Mouse (Mus musculus) lung, postnatal 36 days (tissue): Measurements from ENCODE around the gene Nck2.

Experiments used
- DNase-seq: peaks from one replicate; pipeline ENCODE4 v3.0.0; 2022; ENCODE audit warnings: mixed read lengths

Nck2 gene

GRCm38 (mm10) chr1:43444531-43444930 lies at the start of gene Nck2:
TSS of gene Nck2 (plus strand) at chr1:43444579.
- peak; percentile 79 for DNase-seq

GRCm38 (mm10) chr1:43395040-43395439 lies 49.3 kb upstream of the Nck2 start:
- no peak for DNase-seq

GRCm38 (mm10) chr1:43395799-43396198 lies 48.6 kb upstream of the Nck2 start:
- DNase-seq, result no peak

GRCm38 (mm10) chr1:43396522-43396921 lies 47.9 kb upstream of the Nck2 start:
- no peak for DNase-seq

- no peak for DNase-seq
These were observed 47.3 kb upstream of the Nck2 start for GRCm38 (mm10) chr1:43397096-43397495.

GRCm38 (mm10) chr1:43398738-43399601 lies 45.4 kb upstream of the Nck2 start:
- DNase-seq, result no peak

GRCm38 (mm10) chr1:43399602-43400216 lies 44.7 kb upstream of the Nck2 start:
- DNase-seq, result no peak

- no peak for DNase-seq
These were observed 43.7 kb upstream of the Nck2 start for GRCm38 (mm10) chr1:43400655-43401054.

GRCm38 (mm10) chr1:43403341-43403740 lies 41.0 kb upstream of the Nck2 start:
- peak; percentile 25 for DNase-seq

- DNase-seq, result no peak
These were observed 39.4 kb upstream of the Nck2 start for GRCm38 (mm10) chr1:43404693-43405678.

- DNase-seq, result no peak
These were observed 35.4 kb upstream of the Nck2 start for GRCm38 (mm10) chr1:43409019-43409418.

- no peak for DNase-seq
These were observed 31.6 kb upstream of the Nck2 start for GRCm38 (mm10) chr1:43412825-43413224.

- no peak for DNase-seq
These were observed 31.1 kb upstream of the Nck2 start for GRCm38 (mm10) chr1:43413298-43413697.

GRCm38 (mm10) chr1:43413749-43414148 lies 30.6 kb upstream of the Nck2 start:
- DNase-seq, result no peak

GRCm38 (mm10) chr1:43414228-43414627 lies 30.2 kb upstream of the Nck2 start:
- no peak for DNase-seq

GRCm38 (mm10) chr1:43414971-43415370 lies 29.4 kb upstream of the Nck2 start:
- DNase-seq, result no peak

GRCm38 (mm10) chr1:43422969-43423748 lies 21.2 kb upstream of the Nck2 start:
- no peak for DNase-seq

GRCm38 (mm10) chr1:43426526-43426925 lies 17.9 kb upstream of the Nck2 start:
- peak; percentile 16 for DNase-seq

GRCm38 (mm10) chr1:43426993-43427535 lies 17.3 kb upstream of the Nck2 start:
- DNase-seq, result no peak

- DNase-seq, result no peak
These were observed 14.2 kb upstream of the Nck2 start for GRCm38 (mm10) chr1:43429924-43430876.

- no peak for DNase-seq
These were observed 10.5 kb upstream of the Nck2 start for GRCm38 (mm10) chr1:43433853-43434252.
